Mouse (Mus musculus) ES-E14 (cell line): ENCODE data around the gene Mov10. TPM values are rescaled to one million over a fixed set of nuclear protein-coding genes. Genes with fewer than 3 reads are reported as not detected.

ENCODE experiments used
- DNase-seq: peaks from one replicate; pipeline ENCODE4 v3.0.0-alpha.2; 2013; ENCODE audit warnings: low read depth, low spot score
- H3K27ac ChIP-seq: 2 replicates; pipeline ENCODE4 v1.5.1; 2012; ENCODE audit warnings: low read depth, mild to moderate bottlenecking, low read length, moderate library complexity, mixed read lengths; ENCODE audit not compliant: poor library complexity, insufficient read depth, severe bottlenecking
- H3K36me3 ChIP-seq: 2 replicates; pipeline ENCODE4 v1.6.1; 2012; ENCODE audit warnings: mild to moderate bottlenecking, low read length, moderate library complexity, mixed read lengths; ENCODE audit not compliant: control insufficient read depth, poor library complexity, insufficient read depth, severe bottlenecking
- H3K4me1 ChIP-seq, 2 experiments: fragments of 150-350 bp in 1 of 2; sonication (generic) in 1 of 2; 2 replicates each; pipeline ENCODE4 v1.6.1; 2012; ENCODE audit warnings: low read length in 2 of 2, mild to moderate bottlenecking in 1 of 2, mixed read lengths in 1 of 2; ENCODE audit not compliant: control insufficient read depth in 2 of 2, insufficient read depth in 2 of 2, poor library complexity in 1 of 2
- H3K4me3 ChIP-seq, 2 experiments: fragments of 150-350 bp in 1 of 2; sonication (generic) in 1 of 2; 2 replicates each; pipeline ENCODE4 v1.5.1; 2012; ENCODE audit warnings: low read length in 2 of 2, low read depth in 1 of 2, mild to moderate bottlenecking in 1 of 2, mixed read lengths in 1 of 2; ENCODE audit not compliant: insufficient read depth in 1 of 2, poor library complexity in 1 of 2, severe bottlenecking in 1 of 2
- H3K9ac ChIP-seq: 2 replicates; pipeline ENCODE4 v1.6.1; 2012; ENCODE audit warnings: low read depth, mild to moderate bottlenecking, low read length, mixed read lengths; ENCODE audit not compliant: poor library complexity, insufficient read depth, severe bottlenecking
- H3K9me3 ChIP-seq: fragments of 150-350 bp; sonication (generic); 2 replicates; pipeline ENCODE4 v1.6.1; 2012; ENCODE audit warnings: low read depth, mild to moderate bottlenecking, low read length; ENCODE audit not compliant: control insufficient read depth, insufficient read depth
- CHD2 ChIP-seq: IDR thresholded peaks from 2 replicates; pipeline ENCODE4 v1.6.1; 2014; ENCODE audit warnings: mild to moderate bottlenecking, low read depth, low read length, inconsistent platforms
- HCFC1 ChIP-seq: IDR thresholded peaks from 2 replicates; pipeline ENCODE4 v1.6.1; 2012; ENCODE audit warnings: low read length, inconsistent platforms, borderline replicate concordance; ENCODE audit not compliant: insufficient read depth
- MAFK ChIP-seq: IDR thresholded peaks from 2 replicates; pipeline ENCODE4 v1.6.1; 2014; ENCODE audit warnings: mild to moderate bottlenecking, low read depth, low read length, inconsistent platforms; ENCODE audit not compliant: insufficient read depth
- ZC3H11A ChIP-seq: IDR thresholded peaks from 2 replicates; pipeline ENCODE4 v1.6.1; 2012; ENCODE audit warnings: low read depth, mild to moderate bottlenecking, inconsistent platforms, low read length, borderline replicate concordance
- ZNF384 ChIP-seq: IDR thresholded peaks from 2 replicates; pipeline ENCODE4 v1.6.1; 2012; ENCODE audit warnings: low read depth, low read length, inconsistent platforms
- in situ Hi-C, 2 experiments: fragments of 600-800 bp; cut with MboI; formaldehyde crosslinking; loops; one replicate each; pipeline ENCODE4 v1.15.1; 2025; ENCODE audit warnings: low sequenced_read_pairs in 2 of 2, inconsistent platforms in 1 of 2; ENCODE audit not compliant: unreplicated experiment in 2 of 2
- total RNA-seq: library from RNA; depleted of rRNA; stranded (reverse); fragments of 300-350 nt; gene quantifications from 2 replicates; pipeline ENCODE4 v1.2.3, GENCODE M21; 2012

The Mov10 gene
- total RNA-seq, 1 experiment, result 37.5 TPM

DNA sequence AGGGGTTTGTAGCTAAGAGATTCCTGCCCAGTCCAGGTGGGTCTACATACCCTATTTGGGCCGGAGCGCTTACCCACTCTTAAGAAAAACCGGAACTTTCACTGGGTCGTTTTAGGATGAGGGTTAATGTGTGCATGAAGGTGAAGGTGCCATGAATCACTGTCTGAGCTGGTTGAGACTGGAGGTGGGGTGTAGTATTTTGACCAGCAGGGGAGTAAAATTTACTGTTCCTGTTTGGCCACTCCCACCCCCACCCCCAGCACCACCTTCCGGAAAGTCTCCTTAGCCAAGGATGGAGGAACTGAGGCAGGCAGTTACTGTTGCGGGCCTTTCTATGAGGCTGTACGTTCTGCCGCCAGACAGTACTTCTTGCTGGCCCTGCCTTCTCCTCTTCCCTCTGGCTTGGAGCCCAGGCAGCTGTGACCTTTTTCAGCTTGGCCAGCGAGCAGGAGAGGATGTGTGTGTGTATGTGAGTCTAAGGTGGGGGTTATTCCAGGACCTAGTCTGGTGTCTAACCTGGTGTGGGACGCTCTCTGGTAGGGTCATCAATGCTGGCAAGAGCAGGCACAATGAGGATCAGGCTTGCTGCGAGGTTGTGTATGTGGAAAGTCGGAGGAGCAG is 36.2 kb downstream of the Mov10 start:
- Histone ChIP-seq H3K4me1 (peaks cover 5 to 21% of the 10 kb centered on the region in 2 experiments; a peak in 3 of 4 replicates), H3K4me3 (peak overlapping the region; percentile 92 to 93), H3K27ac (peak overlapping the region; percentile 17; the same call in 1 of the 2 replicates), H3K9me3 (no peaks in the 10 kb centered on the region), H3K36me3 (peaks cover 7% of the 10 kb centered on the region), H3K9ac (peak overlapping the region; percentile 84)
- DNase-seq, result no peak
- TF ChIP-seq HCFC1 (no peak), ZC3H11A (no peak), ZNF384 (no peak), CHD2 (no peak), MAFK (no peak)
- in situ Hi-C loops, result no loop called here

DNA sequence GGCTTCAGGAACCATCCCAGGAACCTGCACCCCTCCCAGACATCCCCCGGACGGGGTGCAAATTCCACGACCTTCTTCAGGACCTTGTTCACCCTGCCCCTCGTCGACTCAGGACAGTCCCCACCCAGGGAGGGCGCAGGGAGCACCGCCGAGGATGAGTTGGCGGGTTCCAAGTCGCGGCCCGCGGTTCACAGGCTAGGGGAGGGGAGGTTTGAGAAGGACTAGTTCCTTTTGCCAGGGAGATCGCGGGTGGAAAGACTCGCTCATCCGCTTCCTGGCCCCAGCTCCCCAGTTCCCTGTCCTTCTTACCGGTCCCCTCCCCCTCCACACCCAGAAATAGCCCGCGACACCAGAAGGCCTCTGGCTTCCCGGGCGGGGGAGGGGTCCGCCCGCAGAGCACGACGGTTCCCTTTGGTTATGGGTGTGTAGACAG is 36.9 kb downstream of the Mov10 start, which contains the start of gene Fam19a3:
Gene Fam19a3 (minus strand): TSS at position 370 of the 433 bp plus-strand sequence.
- Histone ChIP-seq H3K27ac (peak within 1 kb of the TSS; percentile 17; the same call in 1 of the 2 replicates), H3K4me3 (peak within 1 kb of the TSS; percentile 92 to 93)
- in situ Hi-C loops, result no loop called here

DNA sequence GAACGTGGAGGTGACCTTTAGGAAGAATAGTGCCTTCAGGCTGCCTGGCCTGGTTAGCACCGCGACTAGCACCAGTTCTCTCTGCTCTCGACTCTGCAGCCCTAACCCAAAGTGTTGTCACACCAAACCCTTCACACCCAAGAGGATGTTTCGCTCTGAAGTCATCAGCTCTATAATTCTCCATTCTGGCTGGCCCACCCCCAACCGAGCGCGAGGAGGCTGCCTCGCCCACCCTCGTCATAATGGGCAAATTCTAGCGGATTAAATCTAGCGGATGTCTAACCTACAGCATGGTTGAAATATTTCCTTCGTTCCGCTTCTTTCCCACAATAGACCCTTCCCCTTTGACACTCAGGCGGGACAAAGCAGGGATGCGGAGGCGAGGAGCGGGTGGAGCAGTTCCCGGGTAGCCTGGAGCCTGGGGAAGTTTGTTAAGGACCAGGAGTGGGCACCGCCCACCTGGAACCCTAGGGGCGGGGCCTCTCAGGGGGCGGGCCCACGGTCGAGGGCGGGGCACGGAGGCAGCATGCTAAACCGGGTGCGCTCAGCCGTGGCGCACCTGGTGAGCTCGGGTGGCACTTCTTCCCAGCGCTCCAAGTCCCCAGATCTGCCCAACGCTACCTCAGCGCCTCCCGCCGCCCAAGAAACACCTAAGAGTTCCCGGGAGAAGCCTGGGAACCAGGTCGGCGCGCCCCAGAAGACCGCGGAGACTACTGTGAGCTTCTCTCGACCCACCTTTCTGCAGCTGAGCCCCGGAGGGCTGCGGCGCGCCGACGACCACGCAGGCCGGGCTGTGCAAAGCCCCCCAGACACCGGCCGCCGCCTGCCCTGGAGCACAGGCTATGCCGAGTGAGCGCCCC is 37.6 kb downstream of the Mov10 start, which contains the start of gene Ppm1j:
Gene Ppm1j (plus strand): TSS at position 496 of the 860 bp plus-strand sequence.
- peaks cover 5% of the 10 kb centered on the region for H3K36me3 ChIP-seq
- peak within 1 kb of the TSS; percentile 92 to 93 for H3K4me3 ChIP-seq
- peak; percentile 83 for DNase-seq
- no peaks in the 10 kb centered on the region for H3K9me3 ChIP-seq
- peaks cover 5 to 27% of the 10 kb centered on the region in 2 experiments; a peak in 3 of 4 replicates for H3K4me1 ChIP-seq
- TF ChIP-seq MAFK (no peak), CHD2 (no peak), ZC3H11A (no peak), HCFC1 (no peak), ZNF384 (no peak)
- H3K27ac ChIP-seq, result peak within 1 kb of the TSS; percentile 14; the same call in 1 of the 2 replicates
- in situ Hi-C loops, result no loop called here
- H3K9ac ChIP-seq, result peak within 1 kb of the TSS; percentile 84

More for the DNA sequence above, 36.9 kb downstream of the Mov10 start, which contains the start of gene Fam19a3:
- H3K9ac ChIP-seq, result peak within 1 kb of the TSS; percentile 84
- peaks cover 5 to 22% of the 10 kb centered on the region in 2 experiments; a peak in 3 of 4 replicates for H3K4me1 ChIP-seq
- TF ChIP-seq HCFC1, result no peak
- TF ChIP-seq MAFK, result no peak
- TF ChIP-seq ZNF384, result no peak
- TF ChIP-seq ZC3H11A, result no peak
- no peak for TF ChIP-seq CHD2
- no peaks in the 10 kb centered on the region for H3K9me3 ChIP-seq
- peaks cover 7% of the 10 kb centered on the region for H3K36me3 ChIP-seq
- no peak for DNase-seq

DNA sequence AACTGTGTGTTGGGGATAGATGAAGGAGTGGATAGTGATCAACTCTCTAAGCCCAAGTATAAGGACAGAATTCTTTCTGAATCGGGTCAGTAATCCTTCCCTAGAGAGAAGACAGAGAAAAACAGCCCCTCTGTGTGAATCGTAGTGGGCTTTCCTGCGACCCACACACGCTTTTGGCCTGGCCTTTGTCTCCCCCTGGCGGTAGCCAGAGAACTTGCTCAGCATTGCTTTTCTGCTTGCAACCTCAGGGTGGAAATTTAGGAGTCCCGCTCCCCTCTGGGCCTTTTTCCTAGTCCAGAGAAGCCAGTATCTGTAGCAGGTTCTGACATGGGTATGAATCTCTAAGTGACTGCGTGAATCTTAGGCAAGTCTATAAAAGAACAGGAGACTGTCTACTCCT is 38.4 kb downstream of the Mov10 start:
- H3K4me1 ChIP-seq, result peaks cover 5 to 27% of the 10 kb centered on the region in 2 experiments; a peak in 3 of 4 replicates
- DNase-seq, result no peak
- in situ Hi-C loops, result loop anchor here in 1 of 2 experiments (10.0 kb wide), 1 partner anchor 275 kb away; the partner anchor contains the start of gene Cttnbp2nl
- no peak overlapping the region for H3K27ac ChIP-seq
- no peak overlapping the region for H3K9ac ChIP-seq
- H3K9me3 ChIP-seq, result no peaks in the 10 kb centered on the region
- no peak overlapping the region for H3K4me3 ChIP-seq
- no peaks in the 10 kb centered on the region; the same call in 1 of the 2 replicates for H3K36me3 ChIP-seq
- TF ChIP-seq MAFK (0 out of 2 replicates have a peak, but pooled peaks have one; percentile 7), ZC3H11A (peak; percentile 55; the same call in 1 of the 2 replicates), CHD2 (no peak)
